Mouse (Mus musculus): ENCODE results near the gene Rps29. TPM values are rescaled to one million over a fixed set of nuclear protein-coding genes. Genes with fewer than 3 reads are reported as not detected.
A peak's percentile ranks its signal among the peaks of the same experiment; 100 is the strongest.
"Not testable (repeated sequence)": the region's sequence is repeated elsewhere in the genome, so short reads cannot be mapped to it uniquely, and the experiment has no call there.

Rps29 gene
- polyA plus RNA-seq, 1 experiment from 2014 or later, result 1,135 TPM

DNA sequence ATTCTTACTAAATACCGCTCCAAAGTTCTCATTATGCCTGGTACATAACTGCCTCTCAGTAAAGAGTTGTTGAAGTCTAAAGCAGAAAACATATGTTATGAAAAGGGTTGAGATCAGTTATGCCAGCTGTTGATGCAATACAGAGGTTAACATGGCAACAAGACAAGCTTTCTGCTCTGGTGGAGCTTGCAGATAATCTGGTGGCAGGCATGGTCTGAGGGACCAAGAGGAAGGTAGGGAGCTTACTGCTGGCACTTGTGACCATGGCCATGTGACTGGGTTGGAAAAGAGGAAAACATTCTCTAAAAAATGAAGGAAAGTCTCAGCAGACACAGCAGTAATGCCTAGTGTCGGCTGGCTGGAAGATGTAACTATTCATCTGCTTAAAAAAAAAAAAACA, 12.3 kb upstream of the Rps29 start:
- Histone ChIP-seq H3K4me1 (replicated peaks) (peaks cover 10% of the 10 kb centered on the region), H3K9me3 (no peaks in the 10 kb centered on the region), H3K4me3 (no peak overlapping the region), H3K9ac (no peak overlapping the region), H3K4me2 (no peak overlapping the region), H3K36me3 (no peaks in the 10 kb centered on the region), H3K27me3 (no peaks in the 10 kb centered on the region), H3K27ac (replicated peaks) (no peak overlapping the region)
- ATAC-seq (ENCODE audit: low FRiP score, low read depth), result no peak
- 98% methylated on average over 2 of the region's 2 CpGs for WGBS

- no peaks in the 10 kb centered on the region for H3K36me3 ChIP-seq
- H3K9me3 ChIP-seq, result no peaks in the 10 kb centered on the region
- peak within 1 kb of the TSS; percentile 66 for H3K4me3 ChIP-seq
- H3K4me2 ChIP-seq, result peak within 1 kb of the TSS; percentile 95
- H3K4me1 ChIP-seq (replicated peaks), result peaks cover 10% of the 10 kb centered on the region
- peak within 1 kb of the TSS; percentile 63 for H3K9ac ChIP-seq
- WGBS, result under 1% methylated on average over 40 of the region's 40 CpGs
- peak; percentile 94 for ATAC-seq (ENCODE audit: low FRiP score, low read depth)
- peak within 1 kb of the TSS; percentile 77 for H3K27ac ChIP-seq (replicated peaks)
- no peaks in the 10 kb centered on the region for H3K27me3 ChIP-seq
Observed at GRCm38 (mm10) chr12:69168461-69169106, 9.6 kb upstream of the Rps29 start, which contains the start of gene Lrr1. Lrr1 (plus strand) TSS chr12:69168814.

DNA sequence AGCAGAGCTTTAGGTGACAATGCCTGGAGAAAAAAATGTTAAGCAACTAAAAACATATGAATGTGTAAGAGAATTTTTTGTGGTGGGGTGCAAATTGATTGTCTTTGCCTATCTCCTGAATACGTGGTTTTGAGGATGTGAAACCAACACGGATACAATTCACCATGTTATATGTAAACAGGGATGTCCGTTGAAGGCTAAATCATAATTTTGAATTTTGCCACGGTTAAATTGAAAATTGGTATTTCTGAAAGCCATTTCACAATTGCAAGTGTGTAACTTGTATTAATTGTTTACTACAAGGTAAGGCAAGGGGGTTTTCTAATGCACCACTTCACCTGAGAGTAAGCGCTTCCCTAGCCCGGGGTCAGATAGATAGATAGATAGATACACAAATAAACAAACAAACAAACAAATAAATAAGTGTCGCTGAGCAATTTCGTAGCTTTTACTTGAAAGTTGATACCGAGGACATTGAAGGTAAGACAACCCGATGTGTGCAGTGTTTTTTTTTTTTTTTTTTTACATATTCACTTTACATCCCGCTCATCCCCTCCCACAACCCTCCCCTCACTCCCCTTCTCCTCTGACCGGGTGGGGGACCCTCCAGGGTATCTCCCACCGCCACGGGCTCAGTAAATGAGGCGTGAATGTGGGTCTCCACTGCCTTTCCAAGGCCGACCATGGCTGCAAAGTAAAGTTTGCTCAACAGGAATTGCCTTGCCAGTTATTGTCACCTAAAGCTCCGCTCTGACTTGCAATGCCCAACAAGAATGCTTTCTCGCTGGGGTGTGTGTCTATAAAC, 8.9 kb upstream of the Rps29 start:
- peaks cover 10% of the 10 kb centered on the region for H3K4me1 ChIP-seq (replicated peaks)
- ATAC-seq (ENCODE audit: low FRiP score, low read depth), result peak; percentile 74
- H3K4me3 ChIP-seq, result peak overlapping the region; percentile 66
- peak overlapping the region; percentile 63 for H3K9ac ChIP-seq
- H3K9me3 ChIP-seq, result no peaks in the 10 kb centered on the region
- H3K27me3 ChIP-seq, result no peaks in the 10 kb centered on the region
- peak overlapping the region; percentile 95 for H3K4me2 ChIP-seq
- WGBS, result 9% methylated on average over 18 of the region's 18 CpGs
- H3K36me3 ChIP-seq, result no peaks in the 10 kb centered on the region
- H3K27ac ChIP-seq (replicated peaks), result peak overlapping the region; percentile 77

- not testable (repeated sequence) for H3K36me3 ChIP-seq; H3K9ac ChIP-seq; H3K4me1 ChIP-seq (replicated peaks); H3K27me3 ChIP-seq; H3K4me3 ChIP-seq; ATAC-seq (ENCODE audit: low FRiP score, low read depth); H3K9me3 ChIP-seq; H3K27ac ChIP-seq (replicated peaks)
- peak overlapping the region; percentile 95; the same call in 1 of the 2 replicates for H3K4me2 ChIP-seq
- WGBS, result 69% methylated on average over 8 of the region's 8 CpGs
Observed at GRCm38 (mm10) chr12:69166861-69167581, 8.0 kb upstream of the Rps29 start.

DNA sequence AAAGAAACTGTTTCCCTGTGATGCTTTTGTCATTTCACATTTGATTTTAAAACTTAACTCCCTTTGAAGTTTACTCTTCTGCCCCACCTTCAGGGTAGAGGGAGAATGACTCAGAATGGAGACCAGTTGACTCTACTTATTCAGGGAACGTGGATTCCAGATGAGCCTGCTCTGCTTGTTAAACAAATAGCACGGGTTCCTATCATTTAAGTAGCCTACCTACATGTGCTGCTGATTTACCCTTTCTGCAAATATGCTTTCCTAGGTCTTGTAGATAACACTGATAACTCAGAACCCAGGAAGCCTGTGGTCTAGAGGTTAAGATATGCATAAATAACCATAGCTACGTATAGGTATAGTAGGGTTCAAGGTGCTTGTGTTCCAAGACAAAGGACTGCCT, 5.9 kb upstream of the Rps29 start:
- Histone ChIP-seq H3K27ac (replicated peaks) (no peak overlapping the region), H3K27me3 (no peaks in the 10 kb centered on the region), H3K4me3 (no peak overlapping the region), H3K4me2 (no peak overlapping the region), H3K36me3 (no peaks in the 10 kb centered on the region), H3K9ac (no peak overlapping the region), H3K4me1 (replicated peaks) (peaks cover 10% of the 10 kb centered on the region), H3K9me3 (no peaks in the 10 kb centered on the region)
- no peak for ATAC-seq (ENCODE audit: low FRiP score, low read depth)
- 62% methylated on average over 3 of the region's 3 CpGs for WGBS

DNA sequence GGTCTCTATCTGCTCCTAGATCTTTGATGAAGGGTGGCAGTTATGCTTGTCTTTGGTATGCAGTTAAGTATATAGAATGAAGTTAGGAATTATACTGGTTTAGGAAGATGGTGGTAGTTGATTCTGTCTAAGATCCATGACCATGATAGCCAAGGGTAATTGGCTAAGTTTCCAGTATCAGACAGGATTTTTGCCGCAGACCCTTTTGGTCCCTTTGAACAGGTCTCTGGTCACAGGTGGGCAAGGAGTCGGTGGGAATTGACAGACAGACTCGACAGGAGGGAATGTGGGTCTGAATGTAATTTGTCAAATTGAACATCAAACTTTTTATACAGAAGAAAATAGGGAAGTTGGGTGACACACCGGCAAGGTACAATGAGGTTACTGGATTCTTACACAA, 4.6 kb upstream of the Rps29 start:
- not testable (repeated sequence) for H3K9ac ChIP-seq; H3K4me2 ChIP-seq; H3K4me3 ChIP-seq; H3K4me1 ChIP-seq (replicated peaks); H3K27ac ChIP-seq (replicated peaks); H3K27me3 ChIP-seq; H3K36me3 ChIP-seq; H3K9me3 ChIP-seq; ATAC-seq (ENCODE audit: low FRiP score, low read depth)
- 89% methylated on average over 4 of the region's 4 CpGs for WGBS

GRCm38 (mm10) chr12:69160677-69161076, 1.7 kb upstream of the Rps29 start:
- not testable (repeated sequence) for H3K9ac ChIP-seq; ATAC-seq (ENCODE audit: low FRiP score, low read depth); H3K4me3 ChIP-seq; H3K9me3 ChIP-seq; H3K27me3 ChIP-seq; H3K27ac ChIP-seq (replicated peaks); H3K4me2 ChIP-seq
- WGBS, result 84% methylated on average over 2 of the region's 2 CpGs
- Histone ChIP-seq H3K36me3 (peaks cover 19% of the 10 kb centered on the region), H3K4me1 (replicated peaks) (peaks cover 11% of the 10 kb centered on the region)

DNA sequence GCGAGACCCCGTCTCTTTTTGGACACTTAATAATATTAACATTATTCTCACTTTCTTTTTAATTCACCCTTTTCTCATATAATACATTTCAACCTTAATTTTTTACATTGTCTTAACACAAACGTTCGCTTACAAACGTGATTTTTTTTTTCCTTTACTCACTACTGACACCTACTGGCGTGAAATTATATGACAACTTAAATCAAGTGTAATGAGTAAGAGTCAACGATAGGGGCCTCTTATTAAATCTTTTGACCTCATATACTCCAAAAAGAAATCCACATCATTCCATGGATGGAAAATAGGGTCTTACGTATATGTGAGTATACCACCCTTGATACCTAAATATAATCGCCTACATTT, 573 bp upstream of the Rps29 start:
- peak overlapping the region; percentile 59; the same call in 1 of the 2 replicates for H3K27ac ChIP-seq (replicated peaks)
- peak overlapping the region; percentile 43 for H3K4me2 ChIP-seq
- H3K9me3 ChIP-seq, result no peaks in the 10 kb centered on the region
- no peaks in the 10 kb centered on the region for H3K27me3 ChIP-seq
- peaks cover 11% of the 10 kb centered on the region for H3K4me1 ChIP-seq (replicated peaks)
- H3K4me3 ChIP-seq, result peak overlapping the region; percentile 80
- no peak overlapping the region for H3K9ac ChIP-seq
- no peak for ATAC-seq (ENCODE audit: low FRiP score, low read depth)
- peaks cover 20% of the 10 kb centered on the region for H3K36me3 ChIP-seq
- whole genome bisulfite sequencing, result 5% methylated on average over 9 of the region's 9 CpGs

DNA sequence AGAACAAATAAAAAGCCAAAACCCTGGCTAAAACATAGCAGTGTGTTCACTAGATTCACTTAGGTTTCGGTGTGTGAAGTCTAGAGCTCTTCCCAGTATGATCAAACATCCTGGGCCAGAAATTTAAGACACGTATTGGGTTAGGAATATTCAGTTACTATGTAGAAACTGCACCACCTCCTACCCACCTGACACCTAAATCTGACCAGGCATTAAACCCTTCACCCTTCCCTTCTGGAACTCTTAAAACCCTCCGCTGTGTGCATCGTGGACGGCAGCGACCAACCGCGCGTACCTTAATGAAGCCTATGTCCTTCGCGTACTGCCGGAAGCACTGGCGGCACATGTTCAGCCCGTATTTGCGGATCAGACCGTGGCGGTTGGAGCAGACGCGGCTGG, 621 bp downstream of the Rps29 start:
- Histone ChIP-seq H3K4me2 (peak overlapping the region; percentile 79), H3K9me3 (no peaks in the 10 kb centered on the region), H3K9ac (peak overlapping the region; percentile 91), H3K36me3 (peaks cover 20% of the 10 kb centered on the region), H3K27me3 (no peaks in the 10 kb centered on the region), H3K4me3 (peak overlapping the region; percentile 80), H3K4me1 (replicated peaks) (peaks cover 11% of the 10 kb centered on the region), H3K27ac (replicated peaks) (peak overlapping the region; percentile 87)
- WGBS, result under 1% methylated on average over 19 of the region's 19 CpGs
- ATAC-seq (ENCODE audit: low FRiP score, low read depth), result no peak

- ATAC-seq (ENCODE audit: low FRiP score, low read depth), result no peak
- Histone ChIP-seq H3K4me1 (replicated peaks) (peaks cover 11% of the 10 kb centered on the region), H3K36me3 (peaks cover 20% of the 10 kb centered on the region), H3K27me3 (no peaks in the 10 kb centered on the region), H3K4me3 (no peak overlapping the region), H3K27ac (replicated peaks) (no peak overlapping the region), H3K4me2 (0 out of 2 replicates have a peak overlapping the region, but pooled peaks have one; percentile 6), H3K9me3 (no peaks in the 10 kb centered on the region), H3K9ac (no peak overlapping the region)
- WGBS, result 95% methylated on average over 2 of the region's 2 CpGs
Observed at GRCm38 (mm10) chr12:69157107-69157506, 1.9 kb downstream of the Rps29 start.

DNA sequence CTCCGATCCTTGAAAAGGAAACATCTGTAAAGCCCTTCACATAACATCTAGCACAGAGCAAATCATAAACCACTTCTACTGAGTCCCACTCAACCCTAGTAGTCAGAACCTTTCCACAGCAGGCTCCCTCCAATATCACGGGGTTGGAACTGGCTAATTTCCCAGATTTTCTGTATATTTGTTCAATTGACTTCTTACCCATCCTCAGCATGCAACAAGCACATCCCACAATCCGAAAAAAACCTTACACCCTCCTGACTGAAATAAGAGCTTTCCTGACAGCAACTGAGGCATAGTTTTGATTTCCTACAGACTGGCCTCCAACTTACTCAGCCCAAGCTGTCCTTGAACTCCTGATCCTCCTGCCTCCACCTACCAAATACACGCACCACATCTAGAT, 2.5 kb downstream of the Rps29 start:
- Histone ChIP-seq H3K27ac (replicated peaks) (no peak overlapping the region), H3K9me3 (no peaks in the 10 kb centered on the region), H3K4me1 (replicated peaks) (peaks cover 11% of the 10 kb centered on the region), H3K9ac (no peak overlapping the region), H3K4me2 (no peak overlapping the region), H3K27me3 (no peaks in the 10 kb centered on the region), H3K4me3 (no peak overlapping the region), H3K36me3 (peaks cover 20% of the 10 kb centered on the region)
- 87% methylated on average over 4 of the region's 4 CpGs for WGBS
- ATAC-seq (ENCODE audit: low FRiP score, low read depth), result no peak

GRCm38 (mm10) chr12:69155923-69156322, 3.1 kb downstream of the Rps29 start:
- peaks cover 11% of the 10 kb centered on the region for H3K4me1 ChIP-seq (replicated peaks)
- no peaks in the 10 kb centered on the region for H3K27me3 ChIP-seq
- H3K27ac ChIP-seq (replicated peaks), result no peak overlapping the region
- H3K9me3 ChIP-seq, result no peaks in the 10 kb centered on the region
- no peak for ATAC-seq (ENCODE audit: low FRiP score, low read depth)
- no peak overlapping the region for H3K4me2 ChIP-seq
- 88% methylated on average over 2 of the region's 2 CpGs for WGBS
- no peak overlapping the region for H3K4me3 ChIP-seq
- peaks cover 20% of the 10 kb centered on the region for H3K36me3 ChIP-seq
- H3K9ac ChIP-seq, result no peak overlapping the region

Data from hindbrain, embryonic 15.5 days (tissue).